Mouse (Mus musculus) kidney, embryonic 16.5 days (tissue): ENCODE results near the gene Tspan9. TPM values are rescaled to one million over a fixed set of nuclear protein-coding genes. Genes with fewer than 3 reads are reported as not detected.
A peak's percentile ranks its signal among the peaks of the same experiment; 100 is the strongest.

Experiments used
- ATAC-seq: fragments of 200-750 bp; cut with Nextera tagmentation; 2 replicates; pipeline ENCODE4 v1.8.0; 2017; ENCODE audit warnings: moderate TSS enrichment; ENCODE audit not compliant: low FRiP score, low TSS enrichment
- H3K27ac ChIP-seq: fragments of 300-500 bp; sonication (generic); 2 replicates; pipeline ENCODE4 v1.5.1; 2014; ENCODE audit warnings: low read length
- H3K27me3 ChIP-seq: fragments of 300-500 bp; sonication (generic); 2 replicates; pipeline ENCODE4 v1.6.1; 2014; ENCODE audit warnings: low read length, control low read depth, mixed read lengths; ENCODE audit not compliant: insufficient read depth
- H3K36me3 ChIP-seq: fragments of 300-500 bp; sonication (generic); 2 replicates; pipeline ENCODE4 v1.6.1; 2014; ENCODE audit warnings: low read length, control low read depth, mixed read lengths; ENCODE audit not compliant: insufficient read depth
- H3K4me1 ChIP-seq: fragments of 300-500 bp; sonication (generic); 2 replicates; pipeline ENCODE4 v1.6.1; 2014; ENCODE audit warnings: low read length, control low read depth, mixed read lengths; ENCODE audit not compliant: insufficient read depth
- H3K4me2 ChIP-seq: fragments of 300-500 bp; sonication (generic); replicated peaks from 2 replicates; pipeline ENCODE4 v1.6.1; 2014; ENCODE audit warnings: low read depth, low read length
- H3K4me3 ChIP-seq: fragments of 300-500 bp; sonication (generic); 2 replicates; pipeline ENCODE4 v1.5.1; 2014; ENCODE audit warnings: mild to moderate bottlenecking, low read length
- H3K9ac ChIP-seq: fragments of 300-500 bp; sonication (generic); replicated peaks from 2 replicates; pipeline ENCODE4 v1.6.1; 2014; ENCODE audit warnings: low read length
- H3K9me3 ChIP-seq: fragments of 300-500 bp; sonication (generic); 2 replicates; pipeline ENCODE4 v1.6.1; 2016; ENCODE audit warnings: low read length, control low read depth
- WGBS: fragments of 180-500 bp; shearing (Covaris S2); extraction: QIAGEN DNeasy Blood & Tissue Kit; methylation state at CpG from one replicate; pipeline ENCODE4 v1.1.7; 2014; 5-methylcytosine and 5-hydroxymethylcytosine counted together
- polyA plus RNA-seq: library from polyadenylated mRNA; unstranded; fragments of >200 nt; fragmentation: Nextera tagmentation; extraction: Ambion mirVana; gene quantifications from 2 replicates; pipeline ENCODE4 v1.2.1, GENCODE M21; 2015

The Tspan9 gene
- polyA plus RNA-seq, 1 experiment from 2014 or later = 147 TPM

DNA sequence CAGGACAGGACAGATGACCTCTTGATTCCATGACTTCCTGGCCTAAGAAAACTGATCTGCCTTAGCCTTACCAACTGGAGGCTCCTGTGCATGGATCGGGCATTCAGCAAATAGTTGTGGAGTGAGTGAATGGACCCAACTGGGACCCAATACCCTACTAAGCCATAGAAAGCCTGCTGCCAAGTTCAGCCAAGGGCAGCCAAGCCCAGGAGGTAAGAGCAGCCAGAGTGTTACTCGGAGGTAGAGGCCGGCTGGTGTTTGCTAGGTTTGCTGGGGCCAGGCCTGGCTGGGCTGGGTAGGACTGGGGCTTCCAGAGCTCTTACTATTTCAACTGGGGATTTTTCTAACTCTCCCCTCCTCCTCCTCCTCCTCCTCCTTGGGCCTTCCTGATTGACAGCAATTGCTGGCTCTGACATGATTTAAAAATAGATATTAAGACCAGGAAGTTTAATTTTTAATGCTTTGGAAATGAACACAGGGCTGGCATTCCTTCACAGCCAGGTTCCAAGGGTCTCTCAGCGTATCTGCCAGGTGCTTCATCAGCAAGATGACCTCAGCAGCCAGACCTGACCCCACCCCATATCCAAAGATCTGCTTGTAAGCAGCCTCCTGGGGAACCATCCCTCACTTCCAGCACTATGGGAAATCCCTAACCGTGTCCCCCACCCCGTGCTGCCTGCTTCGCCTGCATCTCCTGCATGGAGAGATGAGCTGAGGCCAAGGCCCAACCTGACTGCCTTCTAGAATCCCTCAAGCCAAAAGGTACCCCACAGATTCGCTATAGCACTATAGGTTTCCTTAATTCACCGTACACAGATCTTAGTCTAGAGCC is 113.7 kb downstream of the Tspan9 start:
- no peak overlapping the region for H3K4me3 ChIP-seq
- H3K27me3 ChIP-seq = peaks cover 8% of the 10 kb centered on the region; the same call in 1 of the 2 replicates
- H3K4me1 ChIP-seq = peaks cover 23% of the 10 kb centered on the region
- H3K36me3 ChIP-seq = no peaks in the 10 kb centered on the region
- H3K27ac ChIP-seq = no peak overlapping the region
- WGBS = 90% methylated on average over 9 of the region's 9 CpGs
- H3K9ac ChIP-seq = no peak overlapping the region
- no peak overlapping the region for H3K4me2 ChIP-seq
- no peak for ATAC-seq
- H3K9me3 ChIP-seq = no peaks in the 10 kb centered on the region

DNA sequence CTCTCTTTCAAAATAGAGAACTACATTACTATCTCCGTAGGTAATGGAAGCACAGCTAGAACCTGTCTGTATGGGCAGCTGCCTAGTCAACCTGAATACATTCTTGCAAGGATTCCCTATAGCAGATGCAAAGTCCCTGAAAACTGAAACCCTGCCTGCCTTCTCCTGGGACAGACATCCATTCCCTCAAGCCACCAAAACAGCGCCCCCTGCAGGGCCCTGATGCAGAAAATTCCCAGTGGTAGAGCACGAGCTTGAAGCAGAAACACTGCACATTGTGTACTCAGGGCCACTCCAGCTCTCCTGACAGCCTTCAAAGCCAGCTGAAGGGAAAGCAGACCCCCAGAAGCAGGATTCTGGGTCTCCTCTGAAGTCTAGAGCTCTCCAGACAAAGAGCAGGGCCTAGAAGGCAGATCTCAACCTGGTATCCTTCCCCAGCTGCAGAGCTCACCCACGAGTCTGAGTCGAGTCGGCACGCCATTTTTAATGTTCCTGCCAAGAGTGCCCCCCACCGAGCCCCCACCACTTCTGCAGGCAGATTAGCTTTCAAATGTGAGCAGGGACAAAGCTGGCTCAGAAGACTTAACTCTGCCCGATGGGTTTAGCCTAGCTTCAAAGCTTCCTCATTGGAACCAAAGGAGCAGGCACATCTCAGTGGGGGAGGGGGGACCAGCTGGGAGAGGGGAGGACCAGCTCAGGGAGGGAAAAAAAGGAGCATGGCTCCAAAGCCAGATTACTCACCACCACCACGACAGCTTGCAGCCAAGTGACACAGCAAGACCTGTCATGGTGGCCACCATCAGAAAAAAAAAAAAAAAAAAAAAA is 115.1 kb downstream of the Tspan9 start:
- Histone ChIP-seq H3K4me1 (peaks cover 11% of the 10 kb centered on the region), H3K9ac (no peak overlapping the region), H3K27me3 (peaks cover 4% of the 10 kb centered on the region; the same call in 1 of the 2 replicates), H3K4me2 (no peak overlapping the region), H3K9me3 (no peaks in the 10 kb centered on the region), H3K4me3 (no peak overlapping the region), H3K27ac (no peak overlapping the region), H3K36me3 (no peaks in the 10 kb centered on the region)
- no peak for ATAC-seq
- WGBS = 49% methylated on average over 10 of the region's 10 CpGs

DNA sequence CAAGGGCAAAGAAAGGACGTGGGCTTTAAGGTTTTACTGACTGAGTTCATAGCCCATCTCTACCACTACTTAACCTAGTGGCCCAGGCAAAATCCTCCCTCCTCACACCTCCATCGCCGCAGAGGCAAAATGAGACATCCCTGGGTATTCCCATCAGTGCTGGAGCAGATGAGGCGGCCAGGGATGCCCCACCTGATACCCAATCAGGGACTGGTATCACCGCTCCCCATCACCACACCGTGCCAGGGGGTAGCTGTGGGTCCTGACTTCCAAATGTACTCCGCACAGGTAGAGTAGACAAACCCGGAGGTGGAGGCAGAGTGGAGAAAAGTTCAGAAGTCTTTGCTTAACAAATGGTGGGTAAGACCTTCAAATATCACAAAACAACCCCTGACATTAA is 117.4 kb downstream of the Tspan9 start:
- Histone ChIP-seq H3K4me2 (no peak overlapping the region), H3K27ac (no peak overlapping the region), H3K4me3 (no peak overlapping the region), H3K9ac (no peak overlapping the region), H3K4me1 (peaks cover 17% of the 10 kb centered on the region), H3K27me3 (no peaks in the 10 kb centered on the region), H3K9me3 (no peaks in the 10 kb centered on the region), H3K36me3 (no peaks in the 10 kb centered on the region)
- WGBS = 88% methylated on average over 8 of the region's 8 CpGs
- ATAC-seq = no peak

DNA sequence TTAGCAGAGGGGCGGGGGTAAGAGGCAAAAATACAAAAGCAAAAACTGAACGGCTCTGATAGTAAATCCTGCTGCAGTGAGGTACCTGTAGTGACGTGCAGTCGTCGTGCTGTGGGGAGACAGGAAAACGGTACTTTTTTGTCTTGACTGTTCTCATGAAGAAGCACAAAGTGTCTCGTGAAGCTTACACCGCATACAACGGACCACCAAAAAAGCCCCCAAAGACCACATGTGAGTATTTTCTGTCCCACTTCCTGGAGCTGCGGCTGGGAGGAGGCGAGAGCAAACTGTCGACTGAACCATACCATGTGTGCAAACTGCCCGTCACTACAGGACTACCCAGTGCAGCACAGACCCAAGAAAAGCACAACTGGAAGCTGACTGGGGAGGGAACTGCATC is 117.8 kb downstream of the Tspan9 start:
- H3K9ac ChIP-seq = no peak overlapping the region
- no peak overlapping the region for H3K27ac ChIP-seq
- H3K36me3 ChIP-seq = no peaks in the 10 kb centered on the region
- H3K4me1 ChIP-seq = peaks cover 21% of the 10 kb centered on the region
- no peaks in the 10 kb centered on the region for H3K9me3 ChIP-seq
- no peaks in the 10 kb centered on the region for H3K27me3 ChIP-seq
- no peak for ATAC-seq
- H3K4me2 ChIP-seq = no peak overlapping the region
- WGBS = 83% methylated on average over 13 of the region's 13 CpGs
- H3K4me3 ChIP-seq = no peak overlapping the region

DNA sequence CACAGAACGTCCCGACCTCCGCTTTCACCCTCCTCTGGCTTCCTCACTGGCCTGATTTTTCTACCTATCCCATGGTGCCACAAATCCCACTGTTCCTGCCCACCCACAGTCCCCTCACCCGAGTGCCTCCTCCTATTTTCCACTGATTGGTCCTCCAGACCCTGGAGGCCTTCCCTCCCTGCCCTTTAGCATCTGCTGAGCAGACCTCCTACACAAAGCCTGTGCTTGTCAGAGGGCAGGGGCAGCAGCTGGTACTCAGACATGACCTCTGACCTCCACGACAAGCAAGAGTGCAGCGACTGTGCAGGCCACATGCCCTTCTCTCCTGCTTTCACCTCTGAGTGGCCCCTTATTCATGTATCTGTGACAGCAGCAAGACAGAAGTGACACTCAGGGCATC is 121.2 kb downstream of the Tspan9 start:
- Histone ChIP-seq H3K4me1 (peaks cover 28% of the 10 kb centered on the region), H3K27me3 (no peaks in the 10 kb centered on the region), H3K4me3 (no peak overlapping the region), H3K9ac (no peak overlapping the region), H3K36me3 (no peaks in the 10 kb centered on the region), H3K9me3 (no peaks in the 10 kb centered on the region), H3K27ac (no peak overlapping the region), H3K4me2 (no peak overlapping the region)
- whole genome bisulfite sequencing = 37% methylated on average over 6 of the region's 6 CpGs
- ATAC-seq = peak; percentile 17; the same call in 1 of the 2 replicates

DNA sequence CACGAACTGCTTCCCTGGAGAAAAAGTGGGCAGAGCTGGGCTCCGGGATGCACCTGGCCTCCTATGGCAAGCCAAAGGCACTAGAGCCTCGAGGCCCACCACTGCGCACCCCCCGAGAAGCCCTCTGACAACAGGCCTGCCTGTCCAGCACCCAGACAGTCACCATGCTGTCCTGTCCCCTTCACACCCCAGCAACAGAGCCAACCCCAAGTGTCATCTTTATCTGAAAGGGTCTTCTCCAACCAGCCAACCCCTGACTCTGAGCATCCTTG is 121.5 kb downstream of the Tspan9 start:
- Histone ChIP-seq H3K4me2 (no peak overlapping the region), H3K4me3 (no peak overlapping the region), H3K27ac (no peak overlapping the region), H3K9me3 (no peaks in the 10 kb centered on the region), H3K27me3 (no peaks in the 10 kb centered on the region), H3K36me3 (no peaks in the 10 kb centered on the region), H3K9ac (no peak overlapping the region), H3K4me1 (peaks cover 28% of the 10 kb centered on the region)
- ATAC-seq = no peak
- 61% methylated on average over 5 of the region's 5 CpGs for WGBS

DNA sequence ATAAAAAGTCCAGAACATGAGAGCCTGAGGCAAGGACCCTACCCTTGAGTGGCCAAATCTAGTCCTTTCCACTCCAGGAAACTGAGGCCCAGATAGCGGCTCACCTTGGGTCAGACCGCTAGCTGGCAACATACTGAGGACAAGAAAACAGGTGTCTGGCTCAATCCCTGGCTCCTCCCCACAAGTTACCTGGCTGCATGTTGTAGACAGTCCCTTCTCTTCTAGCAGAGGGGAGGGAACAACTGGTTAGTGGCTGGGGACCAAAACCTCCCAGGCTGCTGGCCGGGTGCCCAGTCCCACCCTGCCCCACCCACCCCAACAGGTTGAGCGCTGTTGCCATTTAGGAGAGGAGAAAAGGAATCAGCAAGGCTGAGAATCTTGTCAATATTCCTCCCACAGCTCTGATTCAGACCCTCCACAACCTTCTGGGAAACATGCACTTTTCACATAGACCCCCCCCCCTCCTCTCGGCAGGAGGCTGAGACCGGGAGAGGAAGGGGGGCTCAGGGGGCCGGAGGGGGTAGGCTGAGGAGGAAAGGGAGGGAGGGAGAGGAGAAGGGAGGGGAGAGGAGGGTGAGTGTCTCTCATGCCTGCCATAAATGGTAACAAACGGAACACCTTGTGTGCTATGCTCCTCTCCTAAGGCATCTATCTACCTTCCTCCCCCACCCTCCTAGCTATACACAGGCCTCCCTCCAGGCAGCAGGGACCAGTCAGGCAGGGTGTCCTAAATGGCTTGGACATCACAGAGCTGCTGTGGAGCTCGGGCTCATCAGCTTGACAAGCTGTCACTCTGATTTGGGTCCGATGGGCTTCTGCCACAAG is 122.1 kb downstream of the Tspan9 start:
- Histone ChIP-seq H3K27ac (no peak overlapping the region), H3K9ac (no peak overlapping the region), H3K4me2 (no peak overlapping the region)

DNA sequence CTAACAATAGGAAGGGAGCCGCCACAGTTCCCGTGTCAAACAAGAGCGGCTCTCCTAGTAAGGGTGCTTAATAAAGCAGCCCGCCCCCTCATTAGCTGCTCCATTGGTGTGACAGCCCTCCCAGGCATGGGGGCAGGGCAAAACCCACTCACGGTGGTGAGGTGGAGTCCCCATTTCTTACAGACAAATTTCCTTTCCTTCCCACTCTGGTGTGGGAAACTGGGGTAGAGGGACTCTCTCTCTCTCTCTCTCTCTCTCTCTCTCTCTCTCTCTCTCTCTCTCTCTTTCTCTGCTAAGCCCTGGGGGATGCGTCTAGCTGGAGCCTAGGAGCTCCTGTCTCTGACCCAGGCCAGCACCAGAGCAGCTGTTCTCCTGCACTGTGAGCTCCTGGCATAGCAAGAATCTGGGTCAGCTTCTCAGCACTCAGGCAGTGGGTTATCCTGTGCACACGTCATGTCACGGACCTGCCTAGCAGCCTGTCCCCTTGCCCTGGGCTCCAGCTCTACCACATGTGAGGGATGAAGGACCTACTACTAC is 122.8 kb downstream of the Tspan9 start:
- H3K9me3 ChIP-seq = no peaks in the 10 kb centered on the region
- H3K36me3 ChIP-seq = no peaks in the 10 kb centered on the region
- H3K27me3 ChIP-seq = no peaks in the 10 kb centered on the region
- no peak overlapping the region for H3K9ac ChIP-seq
- WGBS = 31% methylated on average over 8 of the region's 8 CpGs
- ATAC-seq = 0 out of 2 replicates have a peak, but pooled peaks have one; percentile 39
- H3K4me3 ChIP-seq = no peak overlapping the region
- peaks cover 28% of the 10 kb centered on the region for H3K4me1 ChIP-seq
- H3K27ac ChIP-seq = no peak overlapping the region
- no peak overlapping the region for H3K4me2 ChIP-seq

More for the DNA sequence above, 122.1 kb downstream of the Tspan9 start:
- H3K9me3 ChIP-seq = no peaks in the 10 kb centered on the region
- 34% methylated on average over 7 of the region's 10 CpGs for WGBS
- ATAC-seq = peak; percentile 41
- H3K4me3 ChIP-seq = no peak overlapping the region
- H3K27me3 ChIP-seq = no peaks in the 10 kb centered on the region
- H3K36me3 ChIP-seq = no peaks in the 10 kb centered on the region
- peaks cover 28% of the 10 kb centered on the region for H3K4me1 ChIP-seq

DNA sequence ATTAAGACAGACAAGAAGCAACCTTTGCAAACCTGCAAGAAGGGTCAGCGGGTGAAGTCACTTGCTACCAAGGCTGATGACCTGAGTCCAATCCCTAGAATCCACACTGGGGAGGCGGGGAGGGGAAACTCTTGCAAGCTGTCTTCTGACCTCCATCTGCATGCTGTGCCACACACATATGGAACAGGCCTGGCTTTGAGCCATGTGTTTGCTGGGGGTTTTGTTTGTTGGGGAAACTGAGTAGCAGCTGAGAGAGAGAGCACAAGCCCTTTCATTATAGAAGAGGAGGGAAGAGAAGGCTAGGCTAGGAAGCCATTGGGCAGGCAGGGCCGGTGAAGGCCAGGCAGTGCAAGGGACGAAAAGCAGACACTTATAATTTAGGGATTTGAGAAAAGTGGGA is 123.3 kb downstream of the Tspan9 start:
- Histone ChIP-seq H3K4me2 (no peak overlapping the region), H3K36me3 (no peaks in the 10 kb centered on the region), H3K9me3 (no peaks in the 10 kb centered on the region), H3K27me3 (no peaks in the 10 kb centered on the region), H3K27ac (no peak overlapping the region), H3K9ac (no peak overlapping the region), H3K4me1 (peaks cover 28% of the 10 kb centered on the region), H3K4me3 (no peak overlapping the region)
- WGBS = 64% methylated on average over 4 of the region's 4 CpGs
- no peak for ATAC-seq
